Mouse (Mus musculus) forebrain, postnatal 0 days (tissue): ENCODE data around the gene Mrpl53. TPM values are rescaled to one million over a fixed set of nuclear protein-coding genes. Genes with fewer than 3 reads are reported as not detected.

Experiments used
- ATAC-seq: fragments of 200-750 bp; cut with Nextera tagmentation; 2 replicates; pipeline ENCODE4 v1.8.0; 2017; ENCODE audit warnings: mild to moderate bottlenecking, moderate library complexity
- DNase-seq: peaks from one replicate; pipeline ENCODE4 v3.0.0-alpha.2; 2015
- H3K27ac ChIP-seq: fragments of 300-500 bp; sonication (generic); 2 replicates; pipeline ENCODE4 v1.5.1; 2014; ENCODE audit warnings: low read depth, mild to moderate bottlenecking, antibody characterized with exemption, low read length, moderate library complexity, mixed read lengths
- H3K27me3 ChIP-seq: fragments of 300-500 bp; sonication (generic); 2 replicates; pipeline ENCODE4 v1.6.1; 2014; ENCODE audit warnings: mild to moderate bottlenecking, low read length, mixed read lengths; ENCODE audit not compliant: insufficient read depth
- H3K36me3 ChIP-seq: fragments of 300-500 bp; sonication (generic); 2 replicates; pipeline ENCODE4 v1.6.1; 2014; ENCODE audit warnings: mild to moderate bottlenecking, moderate library complexity; ENCODE audit not compliant: insufficient read depth
- H3K4me1 ChIP-seq: fragments of 300-500 bp; sonication (generic); 2 replicates; pipeline ENCODE4 v1.6.1; 2014; ENCODE audit warnings: antibody characterized with exemption; ENCODE audit not compliant: insufficient read depth
- H3K4me2 ChIP-seq: fragments of 300-500 bp; sonication (generic); 2 replicates; pipeline ENCODE4 v1.6.1; 2014; ENCODE audit warnings: low read depth, mild to moderate bottlenecking, moderate library complexity
- H3K4me3 ChIP-seq: fragments of 300-500 bp; sonication (generic); 2 replicates; pipeline ENCODE4 v1.5.1; 2014; ENCODE audit warnings: low read depth, low read length, mixed read lengths
- H3K9ac ChIP-seq: fragments of 300-500 bp; sonication (generic); 2 replicates; pipeline ENCODE4 v1.6.1; 2014; ENCODE audit warnings: mild to moderate bottlenecking
- H3K9me3 ChIP-seq: fragments of 300-500 bp; sonication (generic); 2 replicates; pipeline ENCODE4 v1.6.1; 2016; ENCODE audit warnings: low read length
- CTCF ChIP-seq: sonication (generic); IDR thresholded peaks from 2 replicates; pipeline ENCODE4 v1.5.1; 2016; ENCODE audit warnings: antibody characterized with exemption, control low read depth, low read depth
- WGBS: fragments of 180-500 bp; shearing (Covaris S2); extraction: QIAGEN DNeasy Blood & Tissue Kit; methylation state at CpG from one replicate; pipeline ENCODE4 v1.1.7; 2014; 5-methylcytosine and 5-hydroxymethylcytosine counted together
- polyA plus RNA-seq: library from polyadenylated mRNA; unstranded; fragments of >200 nt; fragmentation: Nextera tagmentation; extraction: Ambion mirVana; gene quantifications from 2 replicates; pipeline ENCODE4 v1.2.1, GENCODE M21; 2015
- total RNA-seq: library from RNA; depleted of rRNA; stranded (reverse); fragments of >200 nt; gene quantifications from 2 replicates; pipeline ENCODE4 v1.2.3, GENCODE M21; 2014

The Mrpl53 gene
- total and polyA plus RNA-seq, 2 experiments from 2014 or later = 64.6 to 126 TPM

- H3K4me1 ChIP-seq = peaks cover 8% of the 10 kb centered on the region; the same call in 1 of the 2 replicates
- no peak for ATAC-seq
- no peak for DNase-seq
- H3K9me3 ChIP-seq = no peaks in the 10 kb centered on the region
- H3K36me3 ChIP-seq = no peaks in the 10 kb centered on the region
- H3K27me3 ChIP-seq = no peaks in the 10 kb centered on the region
- no peak overlapping the region for H3K9ac ChIP-seq
- no peak for TF ChIP-seq CTCF
- H3K4me2 ChIP-seq = no peak overlapping the region
- WGBS = 78% methylated on average over 2 of the region's 2 CpGs
- no peak overlapping the region for H3K27ac ChIP-seq
- no peak overlapping the region for H3K4me3 ChIP-seq
Measured at GRCm38 (mm10) chr6:83098411-83098810, 10.4 kb upstream of the Mrpl53 start.

- H3K4me3 ChIP-seq = peak within 1 kb of the TSS; percentile 66
- H3K9me3 ChIP-seq = no peaks in the 10 kb centered on the region
- WGBS = under 1% methylated on average over 25 of the region's 25 CpGs
- peak within 1 kb of the TSS; percentile 76 for H3K9ac ChIP-seq
- H3K36me3 ChIP-seq = no peaks in the 10 kb centered on the region; the same call in 1 of the 2 replicates
- peaks cover 8% of the 10 kb centered on the region; the same call in 1 of the 2 replicates for H3K4me1 ChIP-seq
- ATAC-seq (peak; percentile 85), DNase-seq (peak; percentile 90)
- H3K27me3 ChIP-seq = no peaks in the 10 kb centered on the region
- H3K27ac ChIP-seq = peak within 1 kb of the TSS; percentile 82
- TF ChIP-seq CTCF = peak; percentile 81
- peak within 1 kb of the TSS; percentile 99 for H3K4me2 ChIP-seq
Measured at GRCm38 (mm10) chr6:83101316-83101687, 7.5 kb upstream of the Mrpl53 start, which contains the start of the genes Ccdc142 and Gm42688. Gene Ccdc142 (plus strand): TSS chr6:83101601. Gene Gm42688 (plus strand): TSS chr6:83101617.

GRCm38 (mm10) chr6:83101688-83102556 lies 6.9 kb upstream of the Mrpl53 start:
- peak overlapping the region; percentile 99 for H3K4me2 ChIP-seq
- peak; percentile 70 for TF ChIP-seq CTCF
- H3K27me3 ChIP-seq = no peaks in the 10 kb centered on the region
- H3K9ac ChIP-seq = peak overlapping the region; percentile 76
- no peaks in the 10 kb centered on the region; the same call in 1 of the 2 replicates for H3K36me3 ChIP-seq
- no peaks in the 10 kb centered on the region for H3K9me3 ChIP-seq
- peak overlapping the region; percentile 66 for H3K4me3 ChIP-seq
- ATAC-seq = peak; percentile 70
- peaks cover 8% of the 10 kb centered on the region; the same call in 1 of the 2 replicates for H3K4me1 ChIP-seq
- 7% methylated on average over 74 of the region's 74 CpGs for WGBS
- DNase-seq = peak; percentile 74
- peak overlapping the region; percentile 82 for H3K27ac ChIP-seq

GRCm38 (mm10) chr6:83103130-83103650 lies 5.7 kb upstream of the Mrpl53 start:
- H3K4me2 ChIP-seq = peak overlapping the region; percentile 99
- ATAC-seq = no peak
- WGBS = 50% methylated on average over 11 of the region's 11 CpGs

GRCm38 (mm10) chr6:83104158-83104557 lies 4.7 kb upstream of the Mrpl53 start:
- H3K9ac ChIP-seq = no peak overlapping the region
- TF ChIP-seq CTCF = no peak
- ATAC-seq (peak; percentile 65), DNase-seq (peak; percentile 73)
- no peaks in the 10 kb centered on the region for H3K9me3 ChIP-seq
- no peak overlapping the region for H3K4me2 ChIP-seq
- no peak overlapping the region for H3K4me3 ChIP-seq
- no peak overlapping the region for H3K27ac ChIP-seq
- H3K4me1 ChIP-seq = peaks cover 17% of the 10 kb centered on the region; the same call in 1 of the 2 replicates
- H3K27me3 ChIP-seq = no peaks in the 10 kb centered on the region
- WGBS = 36% methylated on average over 4 of the region's 4 CpGs
- H3K36me3 ChIP-seq = no peaks in the 10 kb centered on the region; the same call in 1 of the 2 replicates

More at GRCm38 (mm10) chr6:83103130-83103650, 5.7 kb upstream of the Mrpl53 start:
- Histone ChIP-seq H3K27ac (peak overlapping the region; percentile 35; the same call in 1 of the 2 replicates), H3K27me3 (no peaks in the 10 kb centered on the region), H3K36me3 (no peaks in the 10 kb centered on the region; the same call in 1 of the 2 replicates), H3K9ac (peak overlapping the region; percentile 76), H3K4me3 (peak overlapping the region; percentile 66), H3K4me1 (peaks cover 12% of the 10 kb centered on the region; the same call in 1 of the 2 replicates), H3K9me3 (no peaks in the 10 kb centered on the region)
- no peak for TF ChIP-seq CTCF
- DNase-seq = no peak

- Histone ChIP-seq H3K4me3 (peak overlapping the region; percentile 80; the same call in 1 of the 2 replicates), H3K9ac (peak overlapping the region; percentile 89; the same call in 1 of the 2 replicates)
- 36% methylated on average over 13 of the region's 13 CpGs for WGBS
Measured at GRCm38 (mm10) chr6:83107566-83108400, 1.1 kb upstream of the Mrpl53 start.

More at GRCm38 (mm10) chr6:83107566-83108400, 1.1 kb upstream of the Mrpl53 start:
- no peaks in the 10 kb centered on the region for H3K9me3 ChIP-seq
- peak overlapping the region; percentile 88; the same call in 1 of the 2 replicates for H3K27ac ChIP-seq
- peaks cover 12% of the 10 kb centered on the region; the same call in 1 of the 2 replicates for H3K4me1 ChIP-seq
- no peaks in the 10 kb centered on the region for H3K27me3 ChIP-seq
- H3K4me2 ChIP-seq = peak overlapping the region; percentile 90
- DNase-seq (peak; percentile 54), ATAC-seq (no peak)
- peak; percentile 75 for TF ChIP-seq CTCF
- H3K36me3 ChIP-seq = no peaks in the 10 kb centered on the region; the same call in 1 of the 2 replicates
